Mouse (Mus musculus) MEL (cell line): ENCODE measurements around the gene Cdc14b. TPM values are rescaled to one million over a fixed set of nuclear protein-coding genes. Genes with fewer than 3 reads are reported as not detected.

Experiments
- DNase-seq: peaks from one replicate; pipeline ENCODE4 v3.0.0; 2011; ENCODE audit warnings: low read depth, low spot score
- H3K27ac ChIP-seq: 2 replicates; pipeline ENCODE4 v1.5.1; 2012; ENCODE audit warnings: low read depth, mild to moderate bottlenecking, control low read depth, low read length, moderate library complexity; ENCODE audit not compliant: control insufficient read depth
- H3K27me3 ChIP-seq, 2 experiments: fragments of 150-350 bp in 1 of 2; sonication (generic) in 1 of 2; 2 replicates each; pipeline ENCODE4 v1.6.1; 2012; ENCODE audit warnings: low read length in 2 of 2, mild to moderate bottlenecking in 2 of 2, improper control_type of control experiment in 1 of 2, moderate library complexity in 1 of 2; ENCODE audit not compliant: insufficient read depth in 2 of 2, control insufficient read depth in 1 of 2
- H3K36me3 ChIP-seq, 2 experiments: 2 replicates each; pipeline ENCODE4 v1.6.1; 2012 to 2014; ENCODE audit warnings: low read length in 2 of 2, improper control_type of control experiment in 1 of 2, inconsistent platforms in 1 of 2, mild to moderate bottlenecking in 1 of 2; ENCODE audit not compliant: insufficient read depth in 2 of 2, control insufficient read depth in 1 of 2
- H3K4me1 ChIP-seq, 2 experiments: fragments of 150-350 bp in 1 of 2; sonication (generic) in 1 of 2; 2 replicates each; pipeline ENCODE4 v1.6.1; 2012; ENCODE audit warnings: low read length in 2 of 2, improper control_type of control experiment in 1 of 2, mild to moderate bottlenecking in 1 of 2; ENCODE audit not compliant: insufficient read depth in 2 of 2, control insufficient read depth in 1 of 2
- H3K4me3 ChIP-seq, 2 experiments: fragments of 150-350 bp in 1 of 2; sonication (generic) in 1 of 2; 2 replicates each; pipeline ENCODE4 v1.5.1; 2012; ENCODE audit warnings: low read depth in 2 of 2, low read length in 2 of 2, mild to moderate bottlenecking in 2 of 2, moderate library complexity in 2 of 2, control low read depth in 1 of 2, improper control_type of control experiment in 1 of 2; ENCODE audit not compliant: control insufficient read depth in 1 of 2, insufficient read depth in 1 of 2
- H3K79me2 ChIP-seq: 2 replicates; pipeline ENCODE4 v1.6.1; 2012; ENCODE audit warnings: mild to moderate bottlenecking, low read length, moderate library complexity; ENCODE audit not compliant: control insufficient read depth, poor library complexity, insufficient read depth
- H3K9ac ChIP-seq: 2 replicates; pipeline ENCODE4 v1.6.1; 2012; ENCODE audit warnings: low read depth, mild to moderate bottlenecking, control low read depth, low read length, moderate library complexity; ENCODE audit not compliant: control insufficient read depth, poor library complexity, severe bottlenecking
- H3K9me3 ChIP-seq: fragments of 150-350 bp; sonication (generic); replicated peaks from 2 replicates; pipeline ENCODE4 v1.6.1; 2012; ENCODE audit warnings: mild to moderate bottlenecking, low read length, improper control_type of control experiment, moderate library complexity; ENCODE audit not compliant: insufficient read depth
- CTCF ChIP-seq, 3 experiments: IDR thresholded peaks in 2 of 3; conservative IDR thresholded peaks in 1 of 3; 2 replicates each; pipeline ENCODE4 v1.5.1; 2011 to 2012; ENCODE audit warnings: low read length in 3 of 3, low read depth in 2 of 3, mild to moderate bottlenecking in 2 of 3, improper control_type of control experiment in 1 of 3, inconsistent platforms in 1 of 3, mixed read lengths in 1 of 3, moderate library complexity in 1 of 3; ENCODE audit not compliant: control insufficient read depth in 1 of 3, insufficient read depth in 1 of 3, poor library complexity in 1 of 3, severe bottlenecking in 1 of 3
- EP300 ChIP-seq, 2 experiments: IDR thresholded peaks; 2 replicates each; pipeline ENCODE4 v1.6.1; 2011; ENCODE audit warnings: improper control_type of control experiment in 2 of 2, low read length in 2 of 2, low read depth in 1 of 2, mild to moderate bottlenecking in 1 of 2
- ETS1 ChIP-seq: IDR thresholded peaks from 2 replicates; pipeline ENCODE4 v1.6.1; 2012; ENCODE audit warnings: low read depth, mild to moderate bottlenecking, inconsistent platforms, low read length, improper control_type of control experiment, moderate library complexity
- HCFC1 ChIP-seq: IDR thresholded peaks from 2 replicates; pipeline ENCODE4 v1.6.1; 2012; ENCODE audit warnings: low read depth, mild to moderate bottlenecking, inconsistent platforms, low read length, improper control_type of control experiment, moderate library complexity
- KAT2A ChIP-seq: conservative IDR thresholded peaks from 2 replicates; pipeline ENCODE4 v1.6.1; 2012; ENCODE audit warnings: low read depth, low read length, improper control_type of control experiment, inconsistent platforms
- MAFK ChIP-seq: IDR thresholded peaks from 2 replicates; pipeline ENCODE4 v1.6.1; 2011; ENCODE audit warnings: low read depth, mild to moderate bottlenecking, low read length, improper control_type of control experiment, borderline replicate concordance
- MAZ ChIP-seq: IDR thresholded peaks from 2 replicates; pipeline ENCODE4 v1.6.1; 2012; ENCODE audit warnings: low read depth, mild to moderate bottlenecking, inconsistent platforms, low read length, improper control_type of control experiment
- MEF2A ChIP-seq: IDR thresholded peaks from 2 replicates; pipeline ENCODE4 v1.6.1; 2014; ENCODE audit warnings: low read depth, mild to moderate bottlenecking, inconsistent platforms, low read length, improper control_type of control experiment; ENCODE audit not compliant: poor library complexity, insufficient replicate concordance, severe bottlenecking; ENCODE audit errors: extremely low read depth
- MYB ChIP-seq: IDR thresholded peaks from 2 replicates; pipeline ENCODE4 v1.6.1; 2011; ENCODE audit warnings: mild to moderate bottlenecking, low read depth, low read length, improper control_type of control experiment
- NELFE ChIP-seq: IDR thresholded peaks from 2 replicates; pipeline ENCODE4 v1.6.1; 2011; ENCODE audit warnings: low read depth, low read length, improper control_type of control experiment
- NRF1 ChIP-seq: IDR thresholded peaks from 2 replicates; pipeline ENCODE4 v1.6.1; 2014; ENCODE audit warnings: low read depth, mild to moderate bottlenecking, inconsistent platforms, low read length, improper control_type of control experiment, moderate library complexity; ENCODE audit not compliant: poor library complexity, insufficient read depth, severe bottlenecking
- POLR2A ChIP-seq, 2 experiments: IDR thresholded peaks; 2 replicates each; pipeline ENCODE4 v1.6.1; 2011 to 2012; ENCODE audit warnings: low read length in 2 of 2, mild to moderate bottlenecking in 2 of 2, control low read depth in 1 of 2, improper control_type of control experiment in 1 of 2, low read depth in 1 of 2, moderate library complexity in 1 of 2; ENCODE audit not compliant: control insufficient read depth in 1 of 2, insufficient read depth in 1 of 2, poor library complexity in 1 of 2
- POLR2AphosphoS2 ChIP-seq: IDR thresholded peaks from 2 replicates; pipeline ENCODE4 v1.6.1; 2011; ENCODE audit warnings: low read length, improper control_type of control experiment
- POLR2AphosphoS5 ChIP-seq: IDR thresholded peaks from 2 replicates; pipeline ENCODE4 v1.6.1; 2012; ENCODE audit warnings: low read depth, borderline replicate concordance, mild to moderate bottlenecking, inconsistent platforms, low read length, moderate library complexity, mixed read lengths
- RCOR1 ChIP-seq: IDR thresholded peaks from 2 replicates; pipeline ENCODE4 v1.6.1; 2012; ENCODE audit warnings: low read depth, mild to moderate bottlenecking, inconsistent platforms, low read length, improper control_type of control experiment
- SIN3A ChIP-seq: IDR thresholded peaks from 2 replicates; pipeline ENCODE4 v1.6.1; 2012; ENCODE audit warnings: low read length, improper control_type of control experiment, inconsistent platforms
- SMC3 ChIP-seq: IDR thresholded peaks from 2 replicates; pipeline ENCODE4 v1.6.1; 2011; ENCODE audit warnings: low read depth, low read length, improper control_type of control experiment
- TAL1 ChIP-seq: IDR thresholded peaks from 2 replicates; pipeline ENCODE4 v1.6.1; 2012; ENCODE audit warnings: mild to moderate bottlenecking, inconsistent platforms, low read length, moderate library complexity, mixed read lengths
- TBP ChIP-seq: IDR thresholded peaks from 2 replicates; pipeline ENCODE4 v1.8.0; 2011; ENCODE audit warnings: low read depth, low read length, improper control_type of control experiment
- TCF12 ChIP-seq: IDR thresholded peaks from 2 replicates; pipeline ENCODE4 v1.6.1; 2014; ENCODE audit warnings: low read depth, mild to moderate bottlenecking, inconsistent platforms, low read length, improper control_type of control experiment, moderate library complexity
- UBTF ChIP-seq: IDR thresholded peaks from 2 replicates; pipeline ENCODE4 v1.6.1; 2012; ENCODE audit warnings: low read depth, mild to moderate bottlenecking, inconsistent platforms, low read length, improper control_type of control experiment, moderate library complexity, borderline replicate concordance; ENCODE audit not compliant: insufficient read depth
- USF1 ChIP-seq: IDR thresholded peaks from 2 replicates; pipeline ENCODE4 v1.6.1; 2014; ENCODE audit warnings: low read depth, mild to moderate bottlenecking, inconsistent platforms, low read length, improper control_type of control experiment, moderate library complexity
- ZKSCAN1 ChIP-seq: IDR thresholded peaks from 2 replicates; pipeline ENCODE4 v1.6.1; 2012; ENCODE audit warnings: low read depth, mild to moderate bottlenecking, inconsistent platforms, low read length, improper control_type of control experiment, moderate library complexity
- ZMIZ1 ChIP-seq: IDR thresholded peaks from 2 replicates; pipeline ENCODE4 v1.6.1; 2012; ENCODE audit warnings: low read depth, mild to moderate bottlenecking, inconsistent platforms, low read length, improper control_type of control experiment, moderate library complexity
- ZNF384 ChIP-seq: IDR thresholded peaks from 2 replicates; pipeline ENCODE4 v1.6.1; 2012; ENCODE audit warnings: low read depth, mild to moderate bottlenecking, inconsistent platforms, low read length, improper control_type of control experiment
- polyA plus RNA-seq, 2 experiments: library from polyadenylated mRNA; stranded (reverse) in 1 of 2; unstranded in 1 of 2; fragments of >175 nt in 1 of 2; fragments of >200 nt in 1 of 2; gene quantifications; 2 replicates each; pipeline versions ENCODE4 v1.2.1 to v1.2.4; 2012; ENCODE audit warnings: low replicate concordance in 2 of 2, low read depth in 1 of 2; ENCODE audit not compliant: insufficient read length in 2 of 2, insufficient read depth in 1 of 2, missing spikeins in 1 of 2
- total RNA-seq: library from RNA; depleted of rRNA; stranded (reverse); fragments of 300-350 nt; gene quantifications from 2 replicates; pipeline ENCODE4 v1.2.3, GENCODE M21; 2012

Gene Cdc14b
- total and polyA plus RNA-seq, 3 experiments = 18.7 to 28.3 TPM; not detected in 1

- peak; percentile 82 for DNase-seq
- H3K27me3 ChIP-seq = no peaks in the 10 kb centered on the region
- H3K4me3 ChIP-seq = peak within 1 kb of the TSS; percentile 93 to 94
Measured at GRCm38 (mm10) chr13:64312024-64312915, 37.2 kb upstream of the Cdc14b start, which contains the start of gene Aaed1. Gene Aaed1 (minus strand): TSS chr13:64312710.

GRCm38 (mm10) chr13:64311266-64311665, 36.2 kb upstream of the Cdc14b start:
- no peak for DNase-seq
- H3K36me3 ChIP-seq = peaks cover 0 to 2% of the 10 kb centered on the region in 2 experiments; a peak in 1 of 4 replicates
- H3K27me3 ChIP-seq = no peaks in the 10 kb centered on the region
- no peaks in the 10 kb centered on the region; the same call in 1 of the 2 replicates for H3K79me2 ChIP-seq
- H3K4me1 ChIP-seq = peaks cover 0 to 3% of the 10 kb centered on the region in 2 experiments; a peak in 1 of 4 replicates
- no peak overlapping the region for H3K9ac ChIP-seq
- no peaks in the 10 kb centered on the region for H3K9me3 ChIP-seq
- H3K27ac ChIP-seq = no peak overlapping the region
- TF ChIP-seq MYB (no peak), TBP (no peak), HCFC1 (no peak), CTCF (IDR thresholded peaks at IDR 0.05 in 2 of 3, conservative IDR thresholded peaks at IDR 0.05 in 1 of 3; ENCODE audit: control insufficient read depth in 1 of 3, insufficient read depth in 1 of 3, low read depth in 2 of 3, low read length in 3 of 3, poor library complexity in 1 of 3, severe bottlenecking in 1 of 3) (no peak), TCF12 (no peak), MAFK (no peak)
- no peak overlapping the region for H3K4me3 ChIP-seq

More at GRCm38 (mm10) chr13:64312024-64312915, 37.2 kb upstream of the Cdc14b start, which contains the start of gene Aaed1:
- H3K36me3 ChIP-seq = peaks cover 0 to 2% of the 10 kb centered on the region in 2 experiments; a peak in 1 of 4 replicates
- H3K4me1 ChIP-seq = peaks cover 0 to 3% of the 10 kb centered on the region in 2 experiments; a peak in 1 of 4 replicates
- TF ChIP-seq ZNF384 (no peak), RCOR1 (peak; percentile 30; the same call in 1 of the 2 replicates), HCFC1 (peak; percentile 41; the same call in 1 of the 2 replicates), MAZ (peak; percentile 38; the same call in 1 of the 2 replicates), POLR2AphosphoS2 (no peak), TBP (0 out of 2 replicates have a peak, but pooled peaks have one; percentile 27), TCF12 (0 out of 2 replicates have a peak, but pooled peaks have one; percentile 9), ETS1 (no peak), CTCF (IDR thresholded peaks at IDR 0.05 in 2 of 3, conservative IDR thresholded peaks at IDR 0.05 in 1 of 3; ENCODE audit: control insufficient read depth in 1 of 3, insufficient read depth in 1 of 3, low read depth in 2 of 3, low read length in 3 of 3, poor library complexity in 1 of 3, severe bottlenecking in 1 of 3) (peak in 2 of 3 experiments; percentile 1 to 54; a peak in 3 of 6 replicates), EP300 (IDR thresholded peaks at IDR 0.05; ENCODE audit: low read depth in 1 of 2, low read length in 2 of 2) (no peak), KAT2A (no peak), UBTF (no peak), ZMIZ1 (no peak), NRF1 (peak; percentile 55), SMC3 (peak; percentile 33; the same call in 1 of the 2 replicates), MAFK (no peak), POLR2AphosphoS5 (no peak), POLR2A (IDR thresholded peaks at IDR 0.05; ENCODE audit: control insufficient read depth in 1 of 2, insufficient read depth in 1 of 2, low read depth in 1 of 2, low read length in 2 of 2, poor library complexity in 1 of 2) (peak; percentile 39 to 41; a peak in 1 of 4 replicates), MEF2A (0 out of 2 replicates have a peak, but pooled peaks have one; percentile 20), USF1 (peak; percentile 75), TAL1 (no peak), ZKSCAN1 (0 out of 2 replicates have a peak, but pooled peaks have one; percentile 9), NELFE (peak; percentile 51), SIN3A (peak; percentile 75)
- no peaks in the 10 kb centered on the region for H3K9me3 ChIP-seq
- peak within 1 kb of the TSS; percentile 70 for H3K9ac ChIP-seq
- no peaks in the 10 kb centered on the region; the same call in 1 of the 2 replicates for H3K79me2 ChIP-seq
- H3K27ac ChIP-seq = peak within 1 kb of the TSS; percentile 30
